Mouse (Mus musculus) cerebellum, adult 11 months (tissue): ENCODE measurements around the gene Mcm10.

Source experiments
- DNase-seq: peaks from one replicate; pipeline ENCODE4 v3.0.0; 2022

Gene Mcm10

GRCm38 (mm10) chr2:5031215-5031614, 18.6 kb upstream of the Mcm10 start:
- DNase-seq, result peak; percentile 37

- no peak for DNase-seq
These were observed 17.2 kb upstream of the Mcm10 start for GRCm38 (mm10) chr2:5029808-5030207.

GRCm38 (mm10) chr2:5028047-5028446, 15.5 kb upstream of the Mcm10 start:
- no peak for DNase-seq

- DNase-seq, result no peak
These were observed 14.5 kb upstream of the Mcm10 start for GRCm38 (mm10) chr2:5027057-5027456.

- DNase-seq, result no peak
These were observed 12.7 kb upstream of the Mcm10 start for GRCm38 (mm10) chr2:5025162-5025733.

- DNase-seq, result no peak
These were observed 11.3 kb upstream of the Mcm10 start for GRCm38 (mm10) chr2:5023699-5024399.

- no peak for DNase-seq
These were observed 10.7 kb upstream of the Mcm10 start for GRCm38 (mm10) chr2:5023275-5023674.

- DNase-seq, result no peak
These were observed 7.1 kb upstream of the Mcm10 start for GRCm38 (mm10) chr2:5019708-5020107.

GRCm38 (mm10) chr2:5016922-5017321, 4.3 kb upstream of the Mcm10 start:
- no peak for DNase-seq

GRCm38 (mm10) chr2:5015527-5015926, 2.9 kb upstream of the Mcm10 start:
- DNase-seq, result no peak

GRCm38 (mm10) chr2:5014616-5015015, 2.0 kb upstream of the Mcm10 start:
- DNase-seq, result no peak

- DNase-seq, result no peak
These were observed 597 bp downstream of the Mcm10 start for GRCm38 (mm10) chr2:5011898-5012490.

GRCm38 (mm10) chr2:5007107-5007506, 5.5 kb downstream of the Mcm10 start:
- DNase-seq, result no peak

- no peak for DNase-seq
These were observed 11.3 kb downstream of the Mcm10 start for GRCm38 (mm10) chr2:5001266-5001665.

GRCm38 (mm10) chr2:4998905-4999304, 13.7 kb downstream of the Mcm10 start:
- DNase-seq, result no peak

GRCm38 (mm10) chr2:4996421-4996824, 16.2 kb downstream of the Mcm10 start:
- no peak for DNase-seq

- no peak for DNase-seq
These were observed 16.9 kb downstream of the Mcm10 start for GRCm38 (mm10) chr2:4995646-4996045.

- no peak for DNase-seq
These were observed 18.2 kb downstream of the Mcm10 start for GRCm38 (mm10) chr2:4994436-4994835.

- no peak for DNase-seq
These were observed 19.0 kb downstream of the Mcm10 start for GRCm38 (mm10) chr2:4993584-4993983.

GRCm38 (mm10) chr2:4988826-4989424, 23.7 kb downstream of the Mcm10 start:
- DNase-seq, result no peak

- no peak for DNase-seq
These were observed 25.0 kb downstream of the Mcm10 start for GRCm38 (mm10) chr2:4987388-4988180.

GRCm38 (mm10) chr2:4986798-4987197, 25.8 kb downstream of the Mcm10 start:
- no peak for DNase-seq

- no peak for DNase-seq
These were observed 27.6 kb downstream of the Mcm10 start for GRCm38 (mm10) chr2:4985000-4985399.
